Mouse (Mus musculus) intestine, postnatal 0 days (tissue): ENCODE measurements at regions not wholly inside any gene's neighbourhood (a gene's known extent, or its start where the extent isn't known, plus 50 kb on each side); places are given as distances from the start of the nearest gene placed in this dataset.

Experiments
- ATAC-seq: fragments of 200-750 bp; cut with Nextera tagmentation; 2 replicates; pipeline ENCODE4 v1.8.0; 2017; ENCODE audit warnings: mild to moderate bottlenecking, moderate TSS enrichment, moderate library complexity
- H3K27ac ChIP-seq: fragments of 300-500 bp; sonication (generic); 2 replicates; pipeline ENCODE4 v1.5.1; 2014; ENCODE audit warnings: mild to moderate bottlenecking, low read depth, low read length, moderate library complexity
- H3K27me3 ChIP-seq: fragments of 300-500 bp; sonication (generic); replicated peaks from 2 replicates; pipeline ENCODE4 v1.6.1; 2014; ENCODE audit warnings: low read length, mixed read lengths; ENCODE audit not compliant: control insufficient read depth, insufficient read depth
- H3K36me3 ChIP-seq: fragments of 300-500 bp; sonication (generic); 2 replicates; pipeline ENCODE4 v1.6.1; 2014; ENCODE audit warnings: mild to moderate bottlenecking, moderate library complexity; ENCODE audit not compliant: control insufficient read depth, insufficient read depth
- H3K4me1 ChIP-seq: fragments of 300-500 bp; sonication (generic); replicated peaks from 2 replicates; pipeline ENCODE4 v1.6.1; 2014; ENCODE audit warnings: antibody characterized with exemption, low read length, mixed read lengths; ENCODE audit not compliant: control insufficient read depth, insufficient read depth
- H3K4me2 ChIP-seq: fragments of 300-500 bp; sonication (generic); replicated peaks from 2 replicates; pipeline ENCODE4 v1.6.1; 2014; ENCODE audit warnings: low read depth, mild to moderate bottlenecking, moderate library complexity
- H3K4me3 ChIP-seq: fragments of 300-500 bp; sonication (generic); 2 replicates; pipeline ENCODE4 v1.5.1; 2014; ENCODE audit warnings: low read depth, low read length
- H3K9ac ChIP-seq: fragments of 300-500 bp; sonication (generic); 2 replicates; pipeline ENCODE4 v1.6.1; 2014; ENCODE audit warnings: mild to moderate bottlenecking, low read depth, low read length
- H3K9me3 ChIP-seq: fragments of 300-500 bp; sonication (generic); 2 replicates; pipeline ENCODE4 v1.6.1; 2016; ENCODE audit warnings: mixed run types; ENCODE audit not compliant: control insufficient read depth
- CTCF ChIP-seq: sonication (generic); IDR thresholded peaks from 2 replicates; pipeline ENCODE4 v1.5.1; 2016; ENCODE audit warnings: low read depth, mild to moderate bottlenecking, control low read depth, antibody characterized with exemption, moderate library complexity
- WGBS: fragments of 180-500 bp; shearing (Covaris S2); extraction: QIAGEN DNeasy Blood & Tissue Kit; methylation state at CpG from one replicate; pipeline ENCODE4 v1.1.7; 2014; 5-methylcytosine and 5-hydroxymethylcytosine counted together

DNA sequence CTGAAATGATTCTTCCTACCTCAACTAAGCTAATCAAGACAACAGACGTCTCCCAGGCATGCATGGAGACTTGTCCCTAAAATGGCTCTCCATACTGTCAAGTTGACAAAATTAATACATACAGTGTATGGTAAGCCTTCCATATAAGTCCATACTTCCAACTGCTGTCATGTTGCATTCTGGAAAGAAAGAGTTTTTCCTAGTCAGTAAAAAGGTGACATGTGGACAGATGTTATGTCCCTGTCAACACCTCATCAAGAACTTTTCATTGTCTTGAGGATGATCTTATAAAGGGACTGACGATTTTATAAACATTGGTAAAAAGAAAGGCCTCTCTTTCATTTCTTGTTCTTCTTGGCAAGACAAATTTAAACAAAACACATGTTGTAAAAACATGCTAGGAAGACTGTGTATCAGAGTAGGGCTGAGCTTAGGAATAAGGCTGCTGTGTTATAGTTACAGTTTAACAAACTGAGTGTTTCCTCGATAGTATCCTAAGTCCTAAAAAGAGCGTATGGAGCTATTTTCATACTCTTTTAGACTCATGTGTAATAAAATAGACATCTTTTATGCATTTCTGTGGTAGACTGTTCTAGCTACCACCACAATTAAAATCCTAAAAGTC lies 480.7 kb upstream of the 4930452B06Rik start:
- H3K9me3 ChIP-seq, result no peaks in the 10 kb centered on the region
- no peaks in the 10 kb centered on the region for H3K36me3 ChIP-seq
- H3K4me2 ChIP-seq, result no peak overlapping the region
- ATAC-seq, result no peak
- no peak for TF ChIP-seq CTCF
- H3K4me1 ChIP-seq, result no peaks in the 10 kb centered on the region
- H3K9ac ChIP-seq, result no peak overlapping the region
- H3K27me3 ChIP-seq, result no peaks in the 10 kb centered on the region
- H3K27ac ChIP-seq, result no peak overlapping the region
- no peak overlapping the region for H3K4me3 ChIP-seq
- 73% methylated on average over 4 of the region's 4 CpGs for WGBS

DNA sequence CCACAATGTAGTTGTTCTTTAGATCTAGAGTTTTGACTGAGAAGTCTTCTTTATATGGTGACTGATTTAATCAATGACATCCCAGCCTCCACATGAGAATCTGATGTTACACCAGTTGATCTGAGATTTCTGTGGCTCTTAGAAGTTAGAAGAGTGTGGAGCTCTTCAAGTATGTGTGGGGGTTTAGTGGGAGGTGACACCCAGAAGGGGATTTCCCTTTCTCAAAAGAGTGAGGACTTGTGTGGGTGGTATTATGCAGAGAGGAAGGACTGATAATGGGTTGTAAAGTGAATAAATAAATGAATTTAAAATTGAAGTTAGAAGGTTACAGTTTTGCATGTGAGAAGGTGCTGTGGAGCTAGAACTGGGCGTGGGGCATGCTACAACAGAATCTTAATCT lies 439.7 kb upstream of the 4930452B06Rik start:
- Histone ChIP-seq H3K4me1 (no peaks in the 10 kb centered on the region), H3K36me3 (no peaks in the 10 kb centered on the region), H3K9ac (no peak overlapping the region), H3K4me3 (no peak overlapping the region), H3K9me3 (no peaks in the 10 kb centered on the region), H3K4me2 (no peak overlapping the region), H3K27ac (no peak overlapping the region), H3K27me3 (no peaks in the 10 kb centered on the region)
- WGBS, result 74% methylated on average over 1 of the region's 1 CpGs
- ATAC-seq, result no peak
- no peak for TF ChIP-seq CTCF

DNA sequence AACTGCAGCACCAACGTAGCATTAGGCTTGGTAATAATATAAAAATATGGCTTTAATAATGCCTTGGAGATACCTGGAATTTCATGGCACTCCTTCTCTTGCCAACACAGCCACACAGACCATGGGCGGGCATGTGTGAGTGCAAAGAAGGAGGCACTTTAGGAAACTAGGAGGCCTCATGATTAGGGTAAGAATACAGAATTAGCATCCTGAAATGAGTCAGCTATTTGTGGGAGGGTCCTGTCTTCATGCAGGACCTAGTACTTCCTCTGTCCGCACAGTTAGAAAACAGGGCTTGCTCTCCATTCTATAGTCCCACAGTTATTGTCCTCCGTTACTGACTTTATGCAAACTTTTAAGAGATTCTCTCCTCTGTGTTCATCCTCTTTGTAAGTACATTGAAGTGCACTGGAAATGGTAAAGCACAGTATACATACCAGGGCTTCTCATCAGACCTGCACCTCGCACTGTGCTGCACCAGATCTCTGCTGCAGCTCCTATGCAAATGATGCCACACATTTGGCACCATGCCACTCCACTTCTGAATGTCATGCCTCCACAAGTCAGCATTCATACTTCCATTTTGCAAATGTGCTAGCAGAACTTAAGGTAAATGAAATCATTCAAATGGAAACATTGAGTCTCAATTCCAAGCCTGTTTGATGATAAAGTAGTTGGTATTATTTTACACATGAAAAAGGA lies 423.7 kb upstream of the 4930452B06Rik start:
- H3K9ac ChIP-seq, result no peak overlapping the region
- WGBS, result 78% methylated on average over 5 of the region's 5 CpGs
- no peak for ATAC-seq
- H3K4me3 ChIP-seq, result no peak overlapping the region
- no peak overlapping the region for H3K27ac ChIP-seq
- no peak overlapping the region for H3K4me2 ChIP-seq
- H3K4me1 ChIP-seq, result no peaks in the 10 kb centered on the region
- no peaks in the 10 kb centered on the region for H3K27me3 ChIP-seq
- H3K9me3 ChIP-seq, result no peaks in the 10 kb centered on the region
- no peak for TF ChIP-seq CTCF
- no peaks in the 10 kb centered on the region for H3K36me3 ChIP-seq

DNA sequence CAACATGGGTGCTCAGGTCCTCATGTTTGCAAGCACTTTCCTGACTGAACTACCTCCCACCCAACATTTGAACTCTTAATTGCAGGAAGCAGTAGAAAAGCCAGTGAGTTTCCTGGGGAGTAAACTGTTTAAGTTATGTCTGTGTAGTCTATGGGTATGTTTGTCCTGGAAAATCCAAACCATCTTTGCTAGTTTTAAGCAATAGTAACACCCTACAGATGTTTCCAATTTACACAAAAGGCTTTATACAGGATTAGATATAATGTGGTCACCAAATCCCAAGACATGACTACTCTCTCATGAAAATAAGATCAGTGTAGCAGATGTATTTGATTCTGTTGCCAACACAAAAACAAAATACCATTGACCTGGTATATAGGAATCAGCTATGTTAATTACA lies 421.1 kb upstream of the 4930452B06Rik start:
- Histone ChIP-seq H3K4me1 (no peaks in the 10 kb centered on the region), H3K27ac (no peak overlapping the region), H3K9me3 (no peaks in the 10 kb centered on the region), H3K27me3 (no peaks in the 10 kb centered on the region), H3K4me2 (no peak overlapping the region), H3K36me3 (no peaks in the 10 kb centered on the region), H3K4me3 (no peak overlapping the region), H3K9ac (no peak overlapping the region)
- TF ChIP-seq CTCF, result no peak
- ATAC-seq, result no peak

DNA sequence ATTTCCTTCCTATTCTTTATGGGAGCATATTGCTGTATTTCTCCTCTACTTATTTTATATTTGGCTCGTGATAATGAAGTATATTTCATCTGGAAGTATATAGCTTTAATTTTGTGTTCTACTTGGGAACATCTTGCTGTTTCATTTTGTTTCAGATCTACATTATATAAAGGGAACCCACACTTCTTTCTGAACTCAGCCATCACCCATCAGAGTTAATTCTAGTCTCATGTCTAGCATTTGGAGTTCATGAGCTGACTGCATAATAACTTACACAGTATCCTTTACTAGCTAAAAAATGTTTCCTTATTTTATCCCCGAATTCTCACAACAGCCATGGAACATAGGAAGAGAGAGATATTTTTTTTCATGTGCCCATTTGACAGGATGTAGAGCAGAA lies 413.6 kb upstream of the 4930452B06Rik start:
- Histone ChIP-seq H3K4me2 (no peak overlapping the region), H3K4me1 (no peaks in the 10 kb centered on the region), H3K27me3 (no peaks in the 10 kb centered on the region), H3K4me3 (no peak overlapping the region), H3K9ac (no peak overlapping the region), H3K9me3 (no peaks in the 10 kb centered on the region), H3K36me3 (no peaks in the 10 kb centered on the region), H3K27ac (no peak overlapping the region)
- WGBS, result 70% methylated on average over 2 of the region's 2 CpGs
- TF ChIP-seq CTCF, result no peak
- no peak for ATAC-seq

DNA sequence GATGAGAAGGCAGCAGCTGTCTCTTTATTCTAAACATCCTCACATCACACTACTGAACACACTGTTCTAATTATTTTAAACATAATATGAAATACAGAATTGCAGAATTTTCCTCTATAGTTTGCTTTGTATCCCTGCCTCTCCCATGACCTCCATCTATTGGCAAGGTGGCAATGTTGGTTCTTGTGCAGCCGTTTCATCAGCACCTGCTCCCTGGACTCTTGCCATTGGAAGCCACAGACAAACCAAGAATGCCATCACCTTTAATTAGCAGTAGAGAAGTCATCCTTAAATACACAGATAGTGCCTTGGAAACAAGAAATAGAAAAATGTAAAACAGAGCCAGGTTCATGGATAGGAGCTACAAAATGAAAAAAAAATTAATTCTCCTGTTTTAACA lies 413.0 kb upstream of the 4930452B06Rik start:
- Histone ChIP-seq H3K9ac (no peak overlapping the region), H3K4me3 (no peak overlapping the region), H3K27ac (no peak overlapping the region), H3K4me1 (no peaks in the 10 kb centered on the region), H3K27me3 (no peaks in the 10 kb centered on the region), H3K4me2 (no peak overlapping the region), H3K9me3 (no peaks in the 10 kb centered on the region), H3K36me3 (no peaks in the 10 kb centered on the region)
- no peak for TF ChIP-seq CTCF
- 72% methylated on average over 1 of the region's 1 CpGs for whole genome bisulfite sequencing
- ATAC-seq, result no peak

DNA sequence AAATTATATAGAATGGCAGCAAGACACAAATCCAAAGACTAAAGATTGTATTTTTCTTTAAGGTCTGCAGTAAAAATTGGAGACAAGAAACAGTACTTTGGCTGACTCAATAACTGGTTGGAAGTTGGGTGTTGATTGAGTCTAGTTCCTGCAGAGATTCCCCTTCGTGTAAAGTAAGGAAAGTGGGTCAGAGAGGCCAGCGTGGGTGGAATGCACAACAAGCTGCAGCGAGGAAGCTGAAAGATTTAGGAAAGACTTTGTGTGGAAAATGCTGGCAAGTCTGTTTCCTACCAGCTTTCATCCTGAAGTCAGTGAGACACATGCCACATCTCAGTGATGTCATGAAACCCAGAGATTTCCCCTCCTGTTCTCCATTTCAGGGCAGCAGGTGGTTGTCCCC lies 405.1 kb upstream of the 4930452B06Rik start:
- TF ChIP-seq CTCF, result no peak
- Histone ChIP-seq H3K27me3 (no peaks in the 10 kb centered on the region), H3K36me3 (no peaks in the 10 kb centered on the region), H3K9ac (no peak overlapping the region), H3K4me3 (no peak overlapping the region), H3K4me1 (no peaks in the 10 kb centered on the region), H3K4me2 (no peak overlapping the region), H3K27ac (no peak overlapping the region), H3K9me3 (no peaks in the 10 kb centered on the region)
- 70% methylated on average over 3 of the region's 3 CpGs for WGBS
- ATAC-seq, result no peak
